Mouse (Mus musculus): ENCODE data around the gene Wipf2. TPM values are rescaled to one million over a fixed set of nuclear protein-coding genes. Genes with fewer than 3 reads are reported as not detected.

Wipf2 gene
- polyA plus RNA-seq, 1 experiment from 2014 or later = 4.1 TPM

DNA sequence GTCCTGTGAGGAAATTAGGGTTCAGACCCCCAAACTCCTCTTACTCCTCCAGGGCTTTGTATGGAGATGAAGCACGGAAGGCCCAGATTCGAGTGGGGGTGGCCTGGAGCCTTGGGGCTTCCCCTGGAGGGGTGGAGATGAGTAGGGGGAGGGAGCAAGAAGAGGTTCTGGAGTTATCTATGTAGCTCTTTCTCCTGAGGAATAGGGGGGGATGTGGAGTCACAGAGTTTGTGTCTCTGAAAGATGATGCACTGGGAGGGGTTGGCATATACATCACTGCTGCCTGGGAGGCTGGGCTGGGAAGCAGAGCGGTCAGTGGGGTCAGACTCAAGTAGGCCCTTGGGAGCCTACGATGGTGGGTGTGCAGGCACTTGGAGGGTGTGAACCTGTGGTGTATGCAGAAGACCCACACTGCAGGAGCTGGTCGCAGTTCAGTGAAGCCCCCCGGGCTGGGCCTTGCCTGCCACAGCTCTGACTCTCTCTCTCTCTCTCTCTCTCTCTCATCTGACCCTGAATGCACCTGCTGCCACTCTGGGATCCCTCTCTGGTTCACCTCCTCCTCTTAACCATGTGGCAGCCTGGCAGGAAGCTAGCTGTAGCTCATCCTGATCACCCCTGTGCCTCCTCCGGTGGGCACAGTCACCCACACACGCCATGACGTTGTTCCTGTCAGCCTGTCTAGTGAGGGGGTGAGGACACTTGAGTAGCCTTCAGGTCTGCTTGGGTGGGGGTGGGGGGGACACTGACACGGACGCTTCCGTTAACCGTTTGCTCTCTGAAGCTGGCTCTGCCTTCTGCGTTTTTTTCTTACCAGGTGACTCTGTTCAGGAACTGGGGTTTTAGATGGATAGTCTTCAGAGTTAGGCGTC, 75.9 kb downstream of the Wipf2 start:
- H3K27me3 ChIP-seq (ENCODE audit: insufficient read depth, poor library complexity, severe bottlenecking) = no peaks in the 10 kb centered on the region
- peak overlapping the region; percentile 97 for H3K27ac ChIP-seq
- peak overlapping the region; percentile 75 for H3K4me3 ChIP-seq
- no peak for DNase-seq (ENCODE audit: low spot score)
- 37% methylated on average over 15 of the region's 15 CpGs for WGBS
- peaks cover 10% of the 10 kb centered on the region; the same call in 1 of the 2 replicates for H3K36me3 ChIP-seq
- H3K4me1 ChIP-seq = peaks cover 93% of the 10 kb centered on the region
- no peaks in the 10 kb centered on the region for H3K9me3 ChIP-seq

DNA sequence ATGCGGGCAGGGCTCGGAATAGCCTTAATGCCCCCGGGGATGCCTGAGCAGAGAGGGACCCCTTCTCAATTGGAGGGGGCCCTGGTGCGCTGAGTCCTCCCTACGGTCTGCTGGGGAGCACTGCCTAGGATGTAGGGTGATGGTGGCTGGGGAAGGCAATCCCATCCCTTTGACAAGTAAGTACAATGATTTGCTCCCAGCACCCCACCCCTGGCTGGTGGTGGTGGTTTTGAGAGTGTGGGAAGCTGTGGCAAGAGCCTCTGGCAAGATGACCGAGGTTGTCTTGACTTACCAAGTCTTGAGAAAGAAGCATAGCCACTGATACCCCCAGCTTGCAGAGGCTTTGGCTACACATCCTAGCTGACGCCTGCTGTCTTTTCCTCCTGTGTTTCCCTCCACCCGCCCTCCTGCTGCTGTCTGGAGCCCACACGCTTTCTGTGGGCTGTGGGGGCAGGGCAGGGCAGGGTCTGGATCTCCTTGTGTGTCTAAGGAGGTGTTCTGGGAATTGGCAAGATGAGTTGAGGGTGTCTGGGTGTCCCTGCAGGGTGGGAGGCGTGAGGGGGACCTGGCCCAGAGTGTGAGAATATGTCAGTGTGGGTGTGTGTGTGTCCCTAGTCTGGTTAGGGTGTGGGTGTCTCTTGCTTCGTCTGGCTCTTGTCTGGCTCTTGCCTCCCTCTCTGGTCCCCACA, 76.7 kb downstream of the Wipf2 start:
- no peaks in the 10 kb centered on the region for H3K27me3 ChIP-seq (ENCODE audit: insufficient read depth, poor library complexity, severe bottlenecking)
- DNase-seq (ENCODE audit: low spot score) = no peak
- H3K27ac ChIP-seq = peak overlapping the region; percentile 97
- peaks cover 99% of the 10 kb centered on the region for H3K4me1 ChIP-seq
- H3K36me3 ChIP-seq = peaks cover 8% of the 10 kb centered on the region; the same call in 1 of the 2 replicates
- WGBS = 46% methylated on average over 11 of the region's 11 CpGs
- H3K9me3 ChIP-seq = no peaks in the 10 kb centered on the region
- peak overlapping the region; percentile 75 for H3K4me3 ChIP-seq

DNA sequence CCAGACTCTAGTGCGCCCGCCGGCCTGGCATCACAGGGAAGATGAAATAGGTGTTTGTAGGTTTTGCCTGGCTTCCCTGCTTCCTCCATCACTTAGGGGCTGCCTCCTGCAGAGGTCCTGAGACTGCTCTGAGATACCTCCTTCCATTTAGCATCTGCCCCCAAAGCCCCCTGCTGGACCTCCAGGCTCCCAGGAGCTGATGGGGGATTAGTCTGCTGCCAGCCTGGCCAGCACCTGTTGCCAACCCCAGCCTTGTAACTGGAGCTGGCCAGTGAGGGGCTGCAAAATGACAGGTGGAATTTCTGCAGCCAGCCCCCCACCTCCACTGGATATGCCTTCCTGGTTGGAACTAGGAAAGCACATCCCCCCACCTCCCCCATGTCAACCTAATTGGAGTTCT, 77.3 kb downstream of the Wipf2 start:
- H3K9me3 ChIP-seq = no peaks in the 10 kb centered on the region
- peaks cover 99% of the 10 kb centered on the region for H3K4me1 ChIP-seq
- WGBS = 33% methylated on average over 3 of the region's 3 CpGs
- DNase-seq (ENCODE audit: low spot score) = no peak
- peak overlapping the region; percentile 75 for H3K4me3 ChIP-seq
- H3K36me3 ChIP-seq = 0 out of 2 replicates have a peak, but pooled peaks cover 4% of the 10 kb centered on the region
- H3K27ac ChIP-seq = peak overlapping the region; percentile 97
- no peaks in the 10 kb centered on the region for H3K27me3 ChIP-seq (ENCODE audit: insufficient read depth, poor library complexity, severe bottlenecking)

DNA sequence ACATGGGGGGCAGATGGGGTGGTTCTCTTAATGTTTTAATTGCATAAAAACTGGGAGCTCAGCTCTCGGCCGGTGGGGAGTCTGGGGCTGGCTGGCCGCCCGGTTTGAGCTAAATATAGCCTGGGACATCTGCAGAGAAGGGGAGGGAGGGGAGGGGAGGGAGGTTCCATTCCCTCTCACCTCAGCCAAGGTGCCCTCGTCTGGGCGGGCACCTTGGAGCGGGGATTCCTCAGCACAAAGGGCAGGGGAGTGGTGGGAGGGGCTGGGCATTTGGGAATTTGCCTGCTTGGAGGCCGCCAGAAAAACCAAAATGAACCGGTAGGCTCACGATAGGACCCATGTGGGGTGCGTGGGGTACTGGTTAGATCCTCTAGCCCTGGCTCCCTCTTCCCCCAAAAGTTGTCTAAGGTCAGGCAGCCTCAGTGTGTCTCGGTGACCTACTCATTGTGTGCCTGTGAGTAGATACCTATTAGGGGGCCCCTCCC, 77.9 kb downstream of the Wipf2 start:
- Histone ChIP-seq H3K36me3 (0 out of 2 replicates have a peak, but pooled peaks cover 4% of the 10 kb centered on the region), H3K4me3 (peak overlapping the region; percentile 75), H3K4me1 (peaks cover 99% of the 10 kb centered on the region), H3K27ac (peak overlapping the region; percentile 97), H3K27me3 (ENCODE audit: insufficient read depth, poor library complexity, severe bottlenecking) (no peaks in the 10 kb centered on the region), H3K9me3 (no peaks in the 10 kb centered on the region)
- no peak for DNase-seq (ENCODE audit: low spot score)
- 3% methylated on average over 12 of the region's 12 CpGs for WGBS

DNA sequence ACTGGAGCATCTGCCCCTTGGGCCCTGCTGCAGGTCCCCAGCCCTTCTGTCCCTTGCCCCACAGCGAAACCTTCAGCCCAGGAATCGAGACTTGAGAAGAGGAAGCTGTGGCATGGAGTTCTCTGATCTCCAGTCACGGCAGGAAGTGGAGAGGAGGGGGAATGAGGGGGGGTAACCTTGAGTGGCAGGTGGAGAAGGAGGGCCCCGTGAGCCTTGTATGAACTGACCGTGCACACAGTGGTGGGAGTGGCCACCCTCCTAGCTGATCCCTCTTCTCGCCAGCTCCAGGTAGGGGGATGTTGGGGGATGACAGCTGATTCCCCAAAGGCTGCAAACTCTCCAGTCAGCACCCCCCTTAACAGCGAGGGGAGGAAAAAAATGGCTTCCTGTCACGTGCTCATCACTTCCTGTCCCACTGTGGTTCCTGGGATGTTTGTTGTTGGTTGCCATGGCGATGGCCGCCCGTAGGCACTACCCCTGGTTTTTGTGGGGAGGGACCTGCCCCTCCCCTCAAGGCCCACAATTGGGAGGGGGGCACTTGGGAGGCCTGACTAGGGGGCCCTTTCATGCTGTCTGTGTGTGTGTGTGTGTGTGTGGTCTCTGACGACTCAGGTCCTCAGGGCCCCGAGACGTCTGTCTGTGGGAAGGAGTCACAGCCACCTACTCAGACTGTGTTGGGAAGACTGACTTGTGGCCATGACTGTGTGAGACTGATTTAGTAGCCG, 78.5 kb downstream of the Wipf2 start:
- peaks cover 95% of the 10 kb centered on the region for H3K4me1 ChIP-seq
- peak; percentile 95 for DNase-seq (ENCODE audit: low spot score)
- peak overlapping the region; percentile 75 for H3K4me3 ChIP-seq
- peak overlapping the region; percentile 97 for H3K27ac ChIP-seq
- H3K9me3 ChIP-seq = no peaks in the 10 kb centered on the region
- no peaks in the 10 kb centered on the region for H3K27me3 ChIP-seq (ENCODE audit: insufficient read depth, poor library complexity, severe bottlenecking)
- WGBS = 5% methylated on average over 15 of the region's 15 CpGs
- H3K36me3 ChIP-seq = 0 out of 2 replicates have a peak, but pooled peaks cover 4% of the 10 kb centered on the region

DNA sequence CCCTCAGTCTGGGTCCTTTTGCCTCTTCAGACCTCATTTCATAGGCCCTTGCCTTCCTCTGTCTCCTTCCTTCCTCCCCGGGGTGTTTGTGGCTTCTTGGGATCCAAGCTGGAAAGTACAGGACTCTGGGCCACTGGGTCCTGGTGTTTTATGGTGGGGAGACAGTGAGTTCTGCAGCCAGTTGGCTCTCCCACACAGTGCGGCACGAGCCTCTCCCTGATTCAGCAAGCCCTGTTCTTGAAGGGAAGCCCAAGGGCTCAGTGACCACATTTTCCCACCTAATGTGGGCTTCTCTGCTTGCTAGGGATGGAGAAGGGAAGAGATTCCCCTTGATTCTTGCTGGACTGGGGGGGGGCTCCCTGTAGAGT, 79.1 kb downstream of the Wipf2 start:
- WGBS = 40% methylated on average over 3 of the region's 3 CpGs
- H3K4me3 ChIP-seq = peak overlapping the region; percentile 75
- H3K4me1 ChIP-seq = peaks cover 96% of the 10 kb centered on the region
- H3K27ac ChIP-seq = peak overlapping the region; percentile 97
- H3K36me3 ChIP-seq = 0 out of 2 replicates have a peak, but pooled peaks cover 4% of the 10 kb centered on the region
- no peaks in the 10 kb centered on the region for H3K9me3 ChIP-seq
- H3K27me3 ChIP-seq (ENCODE audit: insufficient read depth, poor library complexity, severe bottlenecking) = no peaks in the 10 kb centered on the region
- no peak for DNase-seq (ENCODE audit: low spot score)

DNA sequence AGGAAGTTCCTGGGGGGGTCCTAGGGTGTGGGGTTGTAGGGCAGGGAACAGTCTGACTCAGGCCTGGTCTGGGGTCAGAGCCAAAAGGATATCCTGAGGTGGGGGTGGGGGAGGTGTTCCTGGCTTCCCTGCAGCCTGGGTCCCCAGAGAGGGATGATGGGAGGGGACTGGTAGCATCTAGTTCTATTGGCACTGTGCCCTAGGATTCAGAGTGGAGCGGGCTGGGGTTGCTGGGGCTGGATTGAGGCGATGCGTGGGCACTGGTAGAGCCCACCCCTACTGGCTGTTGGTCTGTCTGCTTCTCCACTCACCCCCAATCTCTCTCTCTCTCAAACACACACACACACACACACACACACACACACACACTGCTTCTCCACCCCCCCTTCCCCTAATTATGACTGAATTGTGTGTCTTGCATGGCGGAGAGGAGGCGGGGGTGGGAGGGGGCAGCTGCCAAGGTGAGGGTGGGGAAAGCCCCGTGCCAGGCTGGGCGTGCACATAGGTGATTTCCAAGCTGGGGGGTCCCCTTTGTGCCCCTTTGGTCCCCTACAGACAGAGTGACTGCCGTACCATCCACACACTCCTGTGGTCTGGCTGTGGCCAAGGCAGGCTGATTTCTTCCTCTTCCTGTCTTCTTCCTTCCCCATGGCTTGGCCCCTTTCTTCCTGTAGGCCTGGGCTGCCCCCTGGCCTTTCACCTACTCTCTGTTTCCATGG, 79.6 kb downstream of the Wipf2 start:
- H3K36me3 ChIP-seq = 0 out of 2 replicates have a peak, but pooled peaks cover 4% of the 10 kb centered on the region
- peak overlapping the region; percentile 97 for H3K27ac ChIP-seq
- H3K4me1 ChIP-seq = peaks cover 96% of the 10 kb centered on the region
- H3K9me3 ChIP-seq = no peaks in the 10 kb centered on the region
- no peak for DNase-seq (ENCODE audit: low spot score)
- no peaks in the 10 kb centered on the region for H3K27me3 ChIP-seq (ENCODE audit: insufficient read depth, poor library complexity, severe bottlenecking)
- peak overlapping the region; percentile 75 for H3K4me3 ChIP-seq
- WGBS = 68% methylated on average over 8 of the region's 8 CpGs

DNA sequence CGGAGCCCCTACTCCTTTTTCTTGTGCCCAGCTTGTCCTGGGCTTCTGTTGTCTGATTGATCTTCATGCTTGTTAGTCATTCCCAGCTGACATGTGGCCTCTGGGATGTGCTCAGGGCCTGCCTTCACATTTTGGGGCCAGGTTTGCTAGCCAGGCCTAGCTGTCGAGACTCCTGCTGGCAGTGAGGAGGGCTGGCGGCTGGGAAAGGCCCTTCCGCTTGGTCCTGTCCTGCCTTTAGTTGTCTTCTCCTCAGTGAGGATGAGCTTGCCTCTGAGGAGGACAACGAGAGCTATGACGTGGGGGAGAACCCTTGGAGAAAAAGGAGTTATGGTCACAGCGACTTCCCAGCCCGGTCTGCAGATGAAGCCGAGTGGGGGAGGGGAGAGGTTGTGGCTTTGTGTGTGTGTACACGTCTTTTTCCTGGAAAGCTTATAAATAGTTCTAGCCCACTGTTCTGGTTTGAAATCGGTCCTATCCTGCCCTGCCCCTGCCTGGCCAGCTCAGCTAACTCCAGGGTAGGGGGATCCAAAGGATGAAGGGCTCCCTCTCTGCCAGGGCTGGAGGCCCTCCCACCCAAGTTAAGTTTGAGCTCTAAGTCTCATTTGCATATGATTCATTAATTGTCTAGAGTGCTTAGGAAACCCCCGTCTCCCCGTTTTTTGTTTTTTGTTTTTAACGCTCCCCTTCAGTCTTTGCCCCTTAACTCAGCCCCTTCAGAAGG, 80.5 kb downstream of the Wipf2 start:
- H3K4me1 ChIP-seq = peaks cover 96% of the 10 kb centered on the region
- H3K9me3 ChIP-seq = no peaks in the 10 kb centered on the region
- H3K27me3 ChIP-seq (ENCODE audit: insufficient read depth, poor library complexity, severe bottlenecking) = no peaks in the 10 kb centered on the region
- H3K4me3 ChIP-seq = peak overlapping the region; percentile 75; the same call in 1 of the 2 replicates
- H3K27ac ChIP-seq = peak overlapping the region; percentile 97
- DNase-seq (ENCODE audit: low spot score) = no peak
- WGBS = 27% methylated on average over 14 of the region's 14 CpGs
- 0 out of 2 replicates have a peak, but pooled peaks cover 4% of the 10 kb centered on the region for H3K36me3 ChIP-seq

DNA sequence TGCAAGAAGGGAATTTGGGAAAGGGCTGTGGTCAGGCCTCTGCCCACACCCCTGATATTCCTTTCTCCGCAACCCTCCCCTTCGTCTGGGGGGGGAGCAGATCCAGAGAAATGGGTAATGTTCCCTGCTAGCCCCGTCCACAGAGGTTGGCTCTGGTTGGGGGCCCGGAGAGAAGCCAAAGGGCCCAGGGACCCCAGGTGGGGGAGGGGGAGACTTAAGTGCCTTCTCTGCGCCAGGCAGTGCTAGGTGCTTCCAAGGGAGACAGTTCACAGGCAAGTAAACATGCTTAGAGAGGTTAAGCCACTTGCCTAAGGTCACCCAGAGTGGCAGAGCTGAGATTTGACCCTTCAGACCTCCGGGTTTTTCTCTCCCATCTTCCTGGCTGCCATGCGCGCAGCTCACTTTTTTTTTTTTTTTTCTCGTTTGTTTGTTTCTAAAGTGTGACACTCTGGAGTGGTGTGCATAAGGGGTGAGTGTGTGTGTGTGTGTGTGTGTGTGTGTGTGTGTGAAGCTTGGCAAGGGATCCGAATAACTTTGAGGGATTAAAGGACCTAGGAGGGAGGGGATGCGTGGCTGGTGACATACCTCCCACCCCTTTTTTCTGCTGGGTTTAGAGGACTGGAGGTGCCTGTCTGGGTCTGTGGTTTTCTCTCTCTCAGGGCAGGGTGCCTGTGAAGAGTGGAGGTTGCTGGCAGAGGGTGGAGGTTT, 81.6 kb downstream of the Wipf2 start:
- H3K4me1 ChIP-seq = peaks cover 96% of the 10 kb centered on the region
- peak overlapping the region; percentile 97 for H3K27ac ChIP-seq
- WGBS = 33% methylated on average over 11 of the region's 11 CpGs
- H3K4me3 ChIP-seq = peak overlapping the region; percentile 31
- DNase-seq (ENCODE audit: low spot score) = no peak
- peaks cover 11% of the 10 kb centered on the region for H3K36me3 ChIP-seq
- H3K9me3 ChIP-seq = no peaks in the 10 kb centered on the region
- no peaks in the 10 kb centered on the region for H3K27me3 ChIP-seq (ENCODE audit: insufficient read depth, poor library complexity, severe bottlenecking)

DNA sequence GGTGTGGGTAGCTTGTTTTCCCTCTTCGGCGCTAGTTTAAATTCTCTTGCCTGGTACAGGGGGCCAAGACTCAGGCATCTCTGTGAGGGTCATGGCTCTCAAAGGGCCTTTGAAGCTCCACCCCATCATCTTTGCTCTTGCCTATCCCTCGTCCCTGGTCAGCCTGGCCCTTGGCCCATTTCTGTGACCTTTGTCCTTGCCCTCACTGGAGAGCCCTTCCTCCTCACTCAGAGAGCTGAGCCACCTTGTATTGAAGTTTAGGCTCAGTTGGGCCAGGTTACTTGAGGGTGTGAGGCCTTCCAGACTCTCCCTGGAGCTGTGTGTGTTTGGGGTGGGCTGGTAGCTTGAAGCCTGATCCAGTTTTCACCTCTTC, 82.2 kb downstream of the Wipf2 start:
- H3K27ac ChIP-seq = peak overlapping the region; percentile 97
- no peak for DNase-seq (ENCODE audit: low spot score)
- peak overlapping the region; percentile 24; the same call in 1 of the 2 replicates for H3K4me3 ChIP-seq
- H3K36me3 ChIP-seq = peaks cover 16% of the 10 kb centered on the region
- peaks cover 96% of the 10 kb centered on the region for H3K4me1 ChIP-seq
- WGBS = 46% methylated on average over 3 of the region's 3 CpGs
- no peaks in the 10 kb centered on the region for H3K27me3 ChIP-seq (ENCODE audit: insufficient read depth, poor library complexity, severe bottlenecking)
- no peaks in the 10 kb centered on the region for H3K9me3 ChIP-seq

DNA sequence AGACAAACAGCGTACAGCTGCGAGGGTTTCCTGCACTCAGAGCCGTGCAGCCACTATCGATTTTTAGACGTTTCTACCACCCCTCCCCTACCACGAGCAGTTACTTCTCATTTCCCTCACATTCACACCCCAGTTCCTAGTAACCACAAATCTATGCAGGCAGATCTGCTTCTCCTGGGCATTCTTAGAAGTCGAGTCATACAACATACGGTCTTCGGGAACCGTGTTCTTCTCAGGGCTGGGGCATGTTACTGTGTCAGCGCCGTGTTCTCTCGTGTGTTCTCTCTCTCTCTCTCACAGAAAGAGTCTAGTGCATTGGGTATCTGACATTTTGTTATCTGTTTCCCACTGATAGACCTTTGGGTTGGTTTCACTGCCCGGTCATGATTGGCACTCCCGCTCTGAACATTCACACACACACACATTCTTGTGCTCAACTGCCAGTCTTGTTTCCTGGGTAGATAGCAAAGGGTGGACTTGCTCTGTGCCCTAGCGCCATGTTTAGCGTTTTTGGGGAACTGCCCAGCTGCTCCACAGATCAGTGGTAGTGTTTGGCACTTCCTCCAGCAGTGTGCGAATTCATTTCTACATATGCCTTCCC, 84.6 kb downstream of the Wipf2 start:
- H3K27me3 ChIP-seq (ENCODE audit: insufficient read depth, poor library complexity, severe bottlenecking) = no peaks in the 10 kb centered on the region
- H3K4me1 ChIP-seq = peaks cover 91% of the 10 kb centered on the region
- no peak for DNase-seq (ENCODE audit: low spot score)
- peak overlapping the region; percentile 36; the same call in 1 of the 2 replicates for H3K27ac ChIP-seq
- H3K4me3 ChIP-seq = no peak overlapping the region
- H3K36me3 ChIP-seq = peaks cover 34% of the 10 kb centered on the region
- H3K9me3 ChIP-seq = no peaks in the 10 kb centered on the region
- 62% methylated on average over 18 of the region's 18 CpGs for WGBS

Data from heart, embryonic 10.5 days (tissue).